Mouse (Mus musculus) heart, postnatal 14 days (tissue): ENCODE results near the gene Foxd1. TPM values are rescaled to one million over a fixed set of nuclear protein-coding genes. Genes with fewer than 3 reads are reported as not detected.
A peak's percentile ranks its signal among the peaks of the same experiment; 100 is the strongest.

Experiments
- DNase-seq, 2 experiments: peaks; one replicate each; pipeline ENCODE4 v3.0.0; 2021 to 2022
- intact Hi-C: fragments of 180-260 bp; cut with DNase I; formaldehyde crosslinking; loops from one replicate; pipeline ENCODE4 v1.15.1; 2025
- total RNA-seq, 2 experiments: library from RNA; stranded (reverse); gene quantifications; 2 replicates each; pipeline ENCODE4 v1.2.3; 2021

Gene Foxd1
- total RNA-seq, 2 experiments from 2014 or later = 0.07 TPM; not detected in 1

GRCm38 (mm10) chr13:98377746-98378145, 23.7 kb downstream of the Foxd1 start:
- intact Hi-C loops = no loop called here
- DNase-seq = no peak

DNA sequence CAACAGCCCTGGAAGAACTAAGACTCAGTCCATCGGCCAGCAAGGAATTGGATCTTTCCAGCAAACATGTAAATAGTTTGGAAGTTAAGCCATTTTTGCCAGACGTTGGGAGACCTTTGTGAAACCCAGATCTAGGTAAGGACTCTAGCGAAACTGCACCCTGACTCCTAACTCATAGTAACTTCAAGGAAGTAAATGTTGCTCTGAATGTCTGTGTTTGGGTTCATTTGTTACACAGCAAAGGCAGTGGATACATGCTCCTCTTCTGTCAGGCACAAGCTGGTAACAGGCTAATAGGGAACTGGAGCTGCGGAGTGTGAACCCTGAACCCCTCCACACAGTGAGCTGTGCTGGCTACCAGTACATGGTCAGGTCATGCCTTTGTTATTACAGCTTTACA, 28.7 kb downstream of the Foxd1 start:
- intact Hi-C loops = no loop called here
- no peak for DNase-seq

DNA sequence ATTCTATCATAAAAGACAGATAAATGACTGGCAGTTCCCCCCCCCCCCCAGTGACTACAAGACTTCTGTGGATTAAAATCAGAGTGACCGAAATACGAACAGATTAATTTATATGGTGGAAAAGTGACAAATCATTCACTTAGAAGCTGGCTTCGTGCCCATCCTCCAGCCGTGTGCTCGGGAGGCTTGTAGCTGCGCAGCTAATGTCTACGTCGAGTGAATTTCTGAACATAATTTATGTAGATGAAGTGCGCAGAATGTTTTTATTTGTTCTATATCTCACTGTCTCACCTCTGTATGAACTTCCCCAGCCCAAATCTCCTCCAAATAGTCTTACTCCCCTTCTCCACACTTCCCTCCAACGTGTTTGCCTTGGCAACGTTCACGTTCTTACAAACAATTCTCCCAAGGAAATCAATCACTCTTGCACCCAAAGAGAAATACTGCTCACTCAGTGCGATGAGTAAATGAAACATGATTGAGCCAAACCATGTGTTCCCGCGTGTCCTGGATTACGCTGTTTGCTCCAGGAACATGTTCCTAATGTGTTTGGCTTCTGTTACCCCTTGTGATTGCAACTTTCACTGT, 30.0 kb downstream of the Foxd1 start:
- no peak for DNase-seq
- intact Hi-C loops = no loop called here

GRCm38 (mm10) chr13:98385877-98386276, 31.8 kb downstream of the Foxd1 start:
- intact Hi-C loops = no loop called here
- no peak for DNase-seq

DNA sequence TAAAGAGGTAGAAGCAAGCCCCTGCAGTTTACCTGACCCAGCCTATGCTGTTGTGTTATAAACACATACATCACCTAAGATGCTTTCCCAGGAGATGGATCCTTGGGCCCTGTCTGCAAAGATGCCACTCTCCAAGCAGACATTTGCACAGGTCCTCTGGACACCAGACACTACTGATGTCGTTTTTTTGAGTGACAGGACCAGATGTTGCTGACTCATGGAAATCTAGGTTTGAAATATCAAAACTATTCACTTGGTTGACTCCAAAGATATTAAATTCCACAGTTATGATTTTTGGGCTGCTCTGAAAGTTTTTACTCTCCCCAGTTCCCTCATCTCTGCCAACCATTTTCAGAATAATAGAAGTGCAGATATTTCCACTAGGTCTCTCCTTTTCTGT, 35.0 kb downstream of the Foxd1 start:
- intact Hi-C loops = no loop called here
- no peak for DNase-seq

GRCm38 (mm10) chr13:98390363-98390762, 36.3 kb downstream of the Foxd1 start:
- intact Hi-C loops = no loop called here
- peak in 1 of 2 experiments; percentile 21 for DNase-seq

DNA sequence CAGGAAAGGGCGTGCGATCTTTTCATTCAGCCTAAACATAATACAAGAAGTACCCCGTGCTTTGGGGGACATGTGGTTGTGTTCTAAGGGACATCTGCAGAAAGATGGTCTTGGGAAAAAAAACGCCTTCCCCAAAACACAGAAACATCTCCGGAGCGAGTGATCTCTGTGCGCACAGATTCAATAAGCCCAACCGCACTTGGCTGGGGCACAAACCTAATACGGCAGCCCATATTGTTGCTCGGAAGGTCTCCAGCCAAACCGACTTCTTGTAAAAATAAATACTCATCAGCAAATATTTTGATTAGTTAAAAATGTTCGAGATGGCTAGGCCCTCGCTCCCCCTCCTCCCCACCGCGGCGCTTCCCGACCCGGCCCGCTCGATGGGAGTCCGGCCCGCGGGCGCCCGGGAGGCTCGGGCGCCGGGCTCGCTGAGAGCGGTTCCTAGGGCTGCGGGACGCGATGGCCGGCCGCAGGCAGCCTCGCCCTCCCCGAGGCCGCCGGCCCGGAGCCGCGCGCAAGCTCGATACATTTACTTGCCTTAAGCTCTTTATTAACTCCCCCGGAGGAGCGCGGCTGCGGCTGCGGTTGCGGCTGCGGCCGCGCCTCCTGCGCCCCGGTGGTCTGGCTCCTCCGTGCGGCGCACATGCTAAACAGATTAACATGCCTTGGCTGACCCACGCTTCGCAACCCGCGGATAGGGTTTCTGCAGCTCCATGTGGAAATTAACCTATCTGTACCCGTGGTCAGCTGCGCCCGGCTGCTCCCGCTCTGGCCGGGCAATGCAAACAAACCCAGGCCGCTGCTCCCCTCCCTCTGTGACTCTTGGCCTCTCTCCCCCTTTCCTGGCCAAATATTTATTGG, 37.0 kb downstream of the Foxd1 start:
- DNase-seq = peak; percentile 24 to 27

DNA sequence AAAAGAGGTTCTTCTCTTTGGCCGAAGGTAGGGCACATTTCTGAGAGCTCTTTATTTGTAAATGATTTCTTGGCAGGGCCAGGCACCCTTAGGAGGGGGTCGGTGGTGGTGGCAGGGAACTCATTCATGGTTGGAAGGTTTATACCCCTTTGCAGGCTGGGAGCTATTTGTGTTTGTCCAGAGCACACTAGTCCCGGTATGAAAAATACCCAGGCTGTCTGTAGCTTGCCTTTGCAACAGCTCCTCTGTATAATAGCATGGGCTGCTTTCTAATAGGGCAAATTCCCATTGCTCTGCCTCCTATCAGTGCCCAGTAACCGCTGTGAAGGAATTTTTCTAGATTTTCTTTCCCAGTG, 37.6 kb downstream of the Foxd1 start:
- DNase-seq = no peak
- intact Hi-C loops = no loop called here

More for the DNA sequence above, 37.0 kb downstream of the Foxd1 start:
- intact Hi-C loops = no loop called here

DNA sequence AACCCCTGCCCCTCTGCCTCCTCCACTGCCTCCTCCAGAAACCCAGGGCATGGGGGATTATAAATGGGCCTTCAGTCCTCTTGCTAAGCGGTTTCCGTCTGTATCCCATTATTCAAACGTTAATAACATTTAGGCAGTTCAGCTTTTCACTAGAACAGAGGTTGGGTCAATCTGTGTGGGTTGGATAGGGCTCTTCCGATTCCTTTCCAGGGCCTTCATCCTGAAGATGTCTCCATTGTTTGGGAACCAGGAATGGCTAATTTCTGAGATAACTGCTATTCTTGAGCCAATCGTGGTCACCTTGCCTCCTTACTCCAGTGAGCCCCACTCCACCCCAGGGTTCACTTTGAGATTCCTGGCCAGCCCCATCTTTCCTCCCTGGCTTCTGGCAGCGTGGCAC, 38.0 kb downstream of the Foxd1 start:
- no peak for DNase-seq
- intact Hi-C loops = no loop called here

DNA sequence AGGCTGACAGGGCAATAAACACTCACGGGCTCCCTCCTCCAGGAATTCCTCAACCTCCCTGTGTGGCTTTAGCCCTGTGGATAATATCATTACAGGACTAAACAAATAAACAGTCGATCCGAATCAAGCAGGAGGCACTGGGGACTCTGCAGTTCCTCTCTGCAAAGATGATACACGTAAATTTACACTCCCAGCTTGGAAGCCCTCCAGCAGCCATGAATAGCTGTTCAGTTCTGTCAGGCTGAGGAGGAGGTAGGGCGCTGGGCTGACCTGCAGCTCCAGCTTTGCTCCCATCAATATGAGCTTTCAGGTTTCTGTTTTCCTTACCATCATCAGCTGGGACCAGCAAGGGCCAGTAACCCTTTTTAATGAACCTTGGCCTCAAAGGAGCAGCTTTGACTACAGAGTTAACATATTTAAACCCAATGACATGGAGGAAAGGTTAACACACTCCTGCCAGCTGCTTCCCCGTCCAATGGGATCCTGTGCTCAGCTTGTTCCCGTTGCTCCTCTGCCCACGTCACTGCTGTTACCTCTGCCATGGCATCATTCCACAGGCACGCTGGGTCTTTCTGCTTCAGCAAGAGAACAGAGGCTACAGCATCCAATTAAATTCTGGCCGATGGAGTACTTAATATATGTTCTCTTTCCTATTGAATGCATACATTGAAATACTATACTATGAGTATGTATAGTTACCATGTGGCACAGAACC, 39.5 kb downstream of the Foxd1 start:
- peak in 1 of 2 experiments; percentile 16 for DNase-seq
- intact Hi-C loops = no loop called here

Other genes starting within 250 kb of the Foxd1 start
- 1 to 10 TPM; 6.5 to 6.9 TPM for gene Arhgef28, start 147.8 kb upstream of the Foxd1 start, total RNA-seq
- gene Utp15, start 91.2 kb upstream of the Foxd1 start, total RNA-seq = 1 to 10 TPM; 6.8 TPM
- gene Ankra2, start 91.2 kb upstream of the Foxd1 start, total RNA-seq = 10 to 100 TPM; 29.8 to 30.7 TPM
- not detected for gene Gm21976, start 74.4 kb upstream of the Foxd1 start, total RNA-seq
- gene Btf3, start 37.2 kb upstream of the Foxd1 start, total RNA-seq = 100 to 1,000 TPM; 201 to 210 TPM
- not detected for gene Gm10320, start 137.8 kb downstream of the Foxd1 start, total RNA-seq